Mouse (Mus musculus) T-helper 17 cell (primary cell): ENCODE results near the gene Scd1.

Experiments used
- in situ Hi-C, 2 experiments: fragments of 300-600 bp; cut with MboI, MseI; formaldehyde crosslinking; loops; 1 replicate in 1 of 2; 2 replicates in 1 of 2; pipeline ENCODE4 v1.15.1; 2025; ENCODE audit warnings: high pct_unique_total_duplicates in 2 of 2

The Scd1 gene

DNA sequence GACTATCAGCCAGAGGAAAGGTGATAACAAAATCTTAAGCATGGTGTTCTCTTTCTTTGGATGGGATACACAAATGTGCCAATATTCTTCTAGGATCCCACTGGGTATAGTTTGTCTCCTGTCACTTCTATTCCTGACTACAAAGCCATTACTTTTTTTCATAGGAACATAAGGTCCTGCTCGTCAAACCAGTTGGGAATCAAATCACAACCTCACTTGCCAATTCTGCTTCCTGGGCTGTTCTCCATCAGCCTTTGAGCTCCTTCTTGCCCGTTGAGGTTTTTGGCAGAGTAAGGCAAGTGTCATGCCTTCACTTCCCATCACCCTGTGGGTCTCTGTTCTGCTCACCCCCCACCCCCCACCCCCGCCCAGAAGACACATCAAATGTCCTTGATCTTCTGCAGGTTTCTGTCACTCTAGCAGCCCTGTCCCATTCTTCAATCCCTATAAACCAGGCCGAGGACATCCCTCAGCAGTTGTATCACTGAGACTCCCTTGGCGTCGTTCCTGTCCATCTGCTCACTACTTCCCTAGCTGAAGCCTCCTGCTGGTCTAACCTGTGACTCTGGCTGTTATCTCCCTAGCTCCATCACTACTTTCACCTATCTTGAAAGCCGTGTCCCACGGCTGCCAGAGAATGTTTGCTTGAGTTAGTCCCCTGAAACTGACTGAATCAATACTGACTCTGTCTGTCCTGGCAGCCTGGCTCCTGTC lies 7.0 kb downstream of the Scd1 start:
- in situ Hi-C loops = no loop called here

DNA sequence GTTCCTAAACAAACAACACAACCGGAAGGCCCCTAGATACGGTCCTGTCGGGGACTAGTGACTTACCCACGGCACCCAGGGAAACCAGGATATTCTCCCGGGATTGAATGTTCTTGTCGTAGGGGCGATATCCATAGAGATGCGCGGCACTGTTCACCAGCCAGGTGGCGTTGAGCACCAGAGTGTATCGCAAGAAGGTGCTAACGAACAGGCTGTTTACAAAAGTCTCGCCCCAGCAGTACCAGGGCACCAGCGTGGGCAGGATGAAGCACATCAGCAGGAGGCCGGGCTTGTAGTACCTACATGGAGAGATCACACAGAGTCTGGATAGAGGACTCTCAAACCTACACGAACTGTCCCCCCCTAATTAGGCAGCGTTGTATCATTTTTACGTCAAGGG lies 7.6 kb downstream of the Scd1 start:
- in situ Hi-C loops = no loop called here

GRCm38 (mm10) chr19:44396742-44397141 lies 10.9 kb downstream of the Scd1 start:
- in situ Hi-C loops = no loop called here

DNA sequence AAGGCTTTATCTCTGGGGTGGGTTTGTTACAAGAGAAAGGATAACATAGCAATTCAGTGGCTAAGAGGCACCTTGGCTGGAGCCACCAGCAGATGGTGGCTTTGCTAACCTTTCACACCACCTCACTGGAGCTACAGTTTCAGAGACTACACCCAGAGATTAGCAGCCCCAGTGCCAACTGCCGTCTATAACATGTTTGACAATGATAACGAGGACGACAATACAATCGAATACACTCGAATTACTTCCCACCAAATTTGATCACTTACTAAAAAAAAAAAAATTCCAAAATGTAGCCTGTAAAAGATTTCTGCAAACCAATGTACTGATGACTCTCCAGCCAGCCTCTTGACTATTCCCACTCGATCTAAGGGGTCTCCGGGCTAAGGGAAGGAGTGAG lies 12.7 kb downstream of the Scd1 start:
- in situ Hi-C loops = loop anchor here in 1 of 2 experiments (5.0 kb wide), 1 partner anchor 98 kb away; no protein-coding TSS in a partner anchor

DNA sequence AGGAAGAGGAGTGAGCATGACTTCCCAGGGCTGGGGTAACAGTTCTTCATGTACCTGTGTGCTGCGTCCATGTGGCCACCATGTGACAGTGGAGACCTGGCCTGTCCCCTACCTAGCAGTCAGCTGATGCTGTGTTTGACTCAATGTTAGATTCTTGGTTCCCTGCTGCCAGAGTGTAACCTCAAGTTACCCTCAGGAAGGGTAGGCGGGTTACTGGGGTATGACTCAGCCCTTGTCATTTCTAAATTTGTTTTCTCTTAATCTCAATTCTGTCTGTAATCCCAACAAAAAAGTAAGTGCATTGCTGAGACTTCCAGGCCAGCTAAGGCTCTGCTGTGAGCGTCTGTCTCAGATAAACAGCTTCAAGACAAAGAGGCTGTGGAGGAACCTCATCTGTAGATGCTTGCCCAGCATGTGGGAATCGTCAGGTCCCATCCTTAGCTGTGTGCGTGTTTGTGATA lies 13.7 kb downstream of the Scd1 start:
- in situ Hi-C loops = loop anchor here in 1 of 2 experiments (5.0 kb wide), 1 partner anchor 97 kb away; no protein-coding TSS in a partner anchor

- in situ Hi-C loops = loop anchor here in 1 of 2 experiments (5.0 kb wide), 1 partner anchor 95 kb away; no protein-coding TSS in a partner anchor
These were observed 15.2 kb downstream of the Scd1 start for GRCm38 (mm10) chr19:44392339-44393009.

DNA sequence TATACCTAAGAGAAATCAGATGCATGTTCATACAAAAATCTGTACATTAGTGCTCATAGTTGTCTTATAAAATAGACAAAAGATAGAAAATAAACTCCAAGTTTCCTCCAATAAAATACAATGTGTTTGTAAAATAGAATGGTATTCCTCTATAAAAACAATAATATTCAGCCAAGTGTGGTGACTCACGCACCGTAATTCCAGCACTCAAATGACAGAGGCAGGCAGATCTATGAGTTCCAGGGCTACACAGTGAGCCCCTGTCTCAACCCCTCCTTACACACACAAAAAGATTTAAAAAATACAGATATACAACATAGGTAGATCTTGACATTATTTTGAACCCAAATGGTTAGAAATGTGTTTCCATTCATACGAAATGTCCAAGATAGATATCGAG lies 15.8 kb downstream of the Scd1 start:
- in situ Hi-C loops = loop anchor here in 1 of 2 experiments (5.0 kb wide), 1 partner anchor 95 kb away; no protein-coding TSS in a partner anchor

GRCm38 (mm10) chr19:44389507-44389906 lies 18.2 kb downstream of the Scd1 start:
- in situ Hi-C loops = no loop called here

GRCm38 (mm10) chr19:44388475-44389428 lies 18.9 kb downstream of the Scd1 start:
- in situ Hi-C loops = no loop called here

DNA sequence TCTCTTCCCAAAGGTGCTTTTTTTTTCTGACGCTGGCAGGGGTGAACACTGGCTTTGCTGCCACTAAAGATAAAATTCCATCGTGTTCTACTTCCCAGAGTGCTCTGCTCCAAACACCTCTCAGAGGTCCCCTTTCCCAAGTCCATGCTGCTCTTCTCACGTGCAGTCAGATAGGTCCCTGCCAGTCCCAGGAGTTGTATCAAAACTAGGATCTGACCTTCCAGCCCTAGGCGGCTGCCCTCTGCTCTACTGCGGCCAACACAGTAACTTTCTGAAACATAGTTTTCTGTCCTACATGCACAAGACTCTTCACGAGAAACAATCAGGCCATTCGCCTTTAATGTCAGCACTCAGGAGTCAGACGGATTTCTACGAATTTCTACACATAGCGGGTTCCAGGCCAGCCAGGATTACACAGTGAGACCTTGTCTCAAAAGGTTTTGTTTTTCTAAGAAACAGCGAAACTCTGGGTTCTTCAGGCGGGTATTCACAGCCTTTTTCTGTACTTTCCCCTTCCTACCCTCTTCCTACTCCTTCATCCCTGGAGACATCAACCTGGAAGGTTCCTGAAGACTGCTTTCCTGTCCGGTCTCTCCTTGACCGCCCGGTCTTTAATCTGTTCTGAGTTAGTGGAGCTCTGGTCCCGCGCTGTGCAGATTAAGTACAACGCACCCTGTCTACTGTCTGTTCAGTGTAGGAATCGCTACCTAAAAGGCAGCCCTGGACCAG lies 19.8 kb downstream of the Scd1 start:
- in situ Hi-C loops = no loop called here

GRCm38 (mm10) chr19:44387089-44387671 lies 20.5 kb downstream of the Scd1 start:
- in situ Hi-C loops = no loop called here

- in situ Hi-C loops = no loop called here
These were observed 21.7 kb downstream of the Scd1 start for GRCm38 (mm10) chr19:44385887-44386498.

- in situ Hi-C loops = no loop called here
These were observed 24.9 kb downstream of the Scd1 start for GRCm38 (mm10) chr19:44382682-44383321.

DNA sequence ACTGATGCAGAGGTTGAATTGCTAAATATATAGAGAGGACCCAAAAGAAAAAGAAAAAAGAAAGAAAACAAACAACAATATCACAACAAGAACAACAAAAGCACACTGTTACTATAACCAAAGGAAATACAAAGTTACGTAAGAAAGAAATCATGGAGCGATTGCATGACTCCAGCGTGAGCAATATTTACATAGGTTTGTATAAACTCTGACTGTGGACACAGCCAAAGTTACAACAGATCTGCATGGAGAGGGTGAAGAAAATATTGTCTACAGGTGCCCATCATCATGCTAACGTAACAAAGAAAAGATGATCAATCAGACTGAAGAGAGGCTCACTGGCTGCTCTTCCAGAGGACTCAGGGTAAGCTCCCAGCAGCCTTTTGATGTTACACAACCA lies 27.6 kb downstream of the Scd1 start:
- in situ Hi-C loops = no loop called here

DNA sequence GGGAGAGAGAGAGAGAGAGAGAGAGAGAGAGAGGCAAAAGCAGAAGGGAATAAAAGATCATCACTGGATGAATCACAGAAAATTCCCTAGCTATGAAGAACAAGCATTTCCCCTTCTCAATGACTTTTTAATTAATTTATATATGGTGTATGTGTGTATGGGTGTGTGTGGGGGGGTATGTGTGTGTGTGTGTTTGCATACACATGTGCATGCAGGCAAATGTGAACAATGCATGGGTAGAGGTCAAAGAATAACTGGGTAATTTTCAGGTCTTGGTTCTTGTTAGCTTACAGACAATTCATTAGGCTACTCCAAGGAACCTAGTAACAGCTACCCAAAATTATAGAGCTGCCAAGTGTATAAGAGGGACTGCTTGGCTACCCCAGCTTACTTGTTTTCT lies 28.6 kb downstream of the Scd1 start:
- in situ Hi-C loops = no loop called here

GRCm38 (mm10) chr19:44377629-44378375 lies 29.9 kb downstream of the Scd1 start:
- in situ Hi-C loops = no loop called here

- in situ Hi-C loops = no loop called here
These were observed 31.1 kb downstream of the Scd1 start for GRCm38 (mm10) chr19:44376511-44376951.

- in situ Hi-C loops = loop anchor here (5.0 kb wide), 1 partner anchor 44 kb away; no protein-coding TSS in a partner anchor
These were observed 34.7 kb downstream of the Scd1 start for GRCm38 (mm10) chr19:44372969-44373368.

- in situ Hi-C loops = loop anchor here (5.0 kb wide), 1 partner anchor 47 kb away; no protein-coding TSS in a partner anchor
These were observed 37.4 kb downstream of the Scd1 start for GRCm38 (mm10) chr19:44370231-44370630.
